Mouse (Mus musculus): ENCODE results near the gene Kirrel3. TPM values are rescaled to one million over a fixed set of nuclear protein-coding genes. Genes with fewer than 3 reads are reported as not detected.
A peak's percentile ranks its signal among the peaks of the same experiment; 100 is the strongest.

Gene Kirrel3
- polyA plus RNA-seq, 1 experiment from 2014 or later, result 54.0 TPM

GRCm38 (mm10) chr9:34865606-34866005 lies 379.9 kb downstream of the Kirrel3 start:
- H3K9me3 ChIP-seq (replicated peaks; ENCODE audit: control insufficient read depth, low read length, poor library complexity, severe bottlenecking), result no peaks in the 10 kb centered on the region
- H3K4me1 ChIP-seq (ENCODE audit: control insufficient read depth, insufficient read depth, low read length), result peaks cover 11% of the 10 kb centered on the region; the same call in 1 of the 2 replicates
- H3K4me2 ChIP-seq (ENCODE audit: low read length), result no peak overlapping the region
- H3K4me3 ChIP-seq (ENCODE audit: low read depth, low read length), result no peak overlapping the region
- WGBS, result 81% methylated on average over 6 of the region's 6 CpGs
- no peak overlapping the region for H3K9ac ChIP-seq (ENCODE audit: low read depth, low read length)
- no peak overlapping the region for H3K27ac ChIP-seq (ENCODE audit: low read length)
- no peaks in the 10 kb centered on the region for H3K27me3 ChIP-seq (ENCODE audit: control insufficient read depth, insufficient read depth, low read depth, low read length)
- H3K36me3 ChIP-seq (ENCODE audit: control insufficient read depth, insufficient read depth, low read length), result no peaks in the 10 kb centered on the region
- no peak for ATAC-seq

- H3K4me3 ChIP-seq (ENCODE audit: low read depth, low read length), result no peak overlapping the region
- no peaks in the 10 kb centered on the region for H3K9me3 ChIP-seq (replicated peaks; ENCODE audit: control insufficient read depth, low read length, poor library complexity, severe bottlenecking)
- peaks cover 20% of the 10 kb centered on the region for H3K4me1 ChIP-seq (ENCODE audit: control insufficient read depth, insufficient read depth, low read length)
- H3K9ac ChIP-seq (ENCODE audit: low read depth, low read length), result no peak overlapping the region
- ATAC-seq, result peak; percentile 84; the same call in 1 of the 2 replicates
- WGBS, result 12% methylated on average over 15 of the region's 15 CpGs
- no peaks in the 10 kb centered on the region for H3K27me3 ChIP-seq (ENCODE audit: control insufficient read depth, insufficient read depth, low read depth, low read length)
- H3K36me3 ChIP-seq (ENCODE audit: control insufficient read depth, insufficient read depth, low read length), result no peaks in the 10 kb centered on the region
- H3K27ac ChIP-seq (ENCODE audit: low read length), result peak overlapping the region; percentile 51; the same call in 1 of the 2 replicates
- no peak overlapping the region; the same call in 1 of the 2 replicates for H3K4me2 ChIP-seq (ENCODE audit: low read length)
Observed at GRCm38 (mm10) chr9:34871316-34871966, 385.7 kb downstream of the Kirrel3 start.

GRCm38 (mm10) chr9:34875238-34875637 lies 389.5 kb downstream of the Kirrel3 start:
- Histone ChIP-seq H3K9ac (ENCODE audit: low read depth, low read length) (no peak overlapping the region), H3K27me3 (ENCODE audit: control insufficient read depth, insufficient read depth, low read depth, low read length) (no peaks in the 10 kb centered on the region), H3K36me3 (ENCODE audit: control insufficient read depth, insufficient read depth, low read length) (no peaks in the 10 kb centered on the region), H3K4me2 (ENCODE audit: low read length) (no peak overlapping the region), H3K9me3 (replicated peaks; ENCODE audit: control insufficient read depth, low read length, poor library complexity, severe bottlenecking) (no peaks in the 10 kb centered on the region), H3K27ac (ENCODE audit: low read length) (no peak overlapping the region), H3K4me1 (ENCODE audit: control insufficient read depth, insufficient read depth, low read length) (peaks cover 13% of the 10 kb centered on the region), H3K4me3 (ENCODE audit: low read depth, low read length) (no peak overlapping the region)
- 78% methylated on average over 6 of the region's 6 CpGs for WGBS
- ATAC-seq, result no peak

GRCm38 (mm10) chr9:34877186-34877585 lies 391.5 kb downstream of the Kirrel3 start:
- ATAC-seq, result no peak
- no peaks in the 10 kb centered on the region for H3K36me3 ChIP-seq (ENCODE audit: control insufficient read depth, insufficient read depth, low read length)
- H3K27me3 ChIP-seq (ENCODE audit: control insufficient read depth, insufficient read depth, low read depth, low read length), result no peaks in the 10 kb centered on the region
- no peak overlapping the region for H3K4me2 ChIP-seq (ENCODE audit: low read length)
- WGBS, result 64% methylated on average over 3 of the region's 3 CpGs
- no peak overlapping the region for H3K9ac ChIP-seq (ENCODE audit: low read depth, low read length)
- H3K4me3 ChIP-seq (ENCODE audit: low read depth, low read length), result no peak overlapping the region
- H3K27ac ChIP-seq (ENCODE audit: low read length), result no peak overlapping the region
- no peaks in the 10 kb centered on the region for H3K9me3 ChIP-seq (replicated peaks; ENCODE audit: control insufficient read depth, low read length, poor library complexity, severe bottlenecking)
- peaks cover 2% of the 10 kb centered on the region for H3K4me1 ChIP-seq (ENCODE audit: control insufficient read depth, insufficient read depth, low read length)

- Histone ChIP-seq H3K9ac (ENCODE audit: low read depth, low read length) (no peak overlapping the region), H3K4me2 (ENCODE audit: low read length) (no peak overlapping the region), H3K27me3 (ENCODE audit: control insufficient read depth, insufficient read depth, low read depth, low read length) (no peaks in the 10 kb centered on the region), H3K4me3 (ENCODE audit: low read depth, low read length) (no peak overlapping the region), H3K4me1 (ENCODE audit: control insufficient read depth, insufficient read depth, low read length) (peaks cover 6% of the 10 kb centered on the region), H3K9me3 (replicated peaks; ENCODE audit: control insufficient read depth, low read length, poor library complexity, severe bottlenecking) (no peaks in the 10 kb centered on the region), H3K36me3 (ENCODE audit: control insufficient read depth, insufficient read depth, low read length) (no peaks in the 10 kb centered on the region), H3K27ac (ENCODE audit: low read length) (no peak overlapping the region)
- 49% methylated on average over 3 of the region's 3 CpGs for WGBS
- ATAC-seq, result no peak
Observed at GRCm38 (mm10) chr9:34877799-34878198, 392.1 kb downstream of the Kirrel3 start.

GRCm38 (mm10) chr9:34881750-34882149 lies 396.1 kb downstream of the Kirrel3 start:
- no peak overlapping the region for H3K27ac ChIP-seq (ENCODE audit: low read length)
- H3K4me2 ChIP-seq (ENCODE audit: low read length), result no peak overlapping the region
- WGBS, result 29% methylated on average over 5 of the region's 5 CpGs
- H3K4me1 ChIP-seq (ENCODE audit: control insufficient read depth, insufficient read depth, low read length), result peaks cover 7% of the 10 kb centered on the region
- ATAC-seq, result no peak
- no peak overlapping the region for H3K4me3 ChIP-seq (ENCODE audit: low read depth, low read length)
- no peaks in the 10 kb centered on the region for H3K9me3 ChIP-seq (replicated peaks; ENCODE audit: control insufficient read depth, low read length, poor library complexity, severe bottlenecking)
- no peaks in the 10 kb centered on the region for H3K36me3 ChIP-seq (ENCODE audit: control insufficient read depth, insufficient read depth, low read length)
- H3K27me3 ChIP-seq (ENCODE audit: control insufficient read depth, insufficient read depth, low read depth, low read length), result no peaks in the 10 kb centered on the region
- no peak overlapping the region for H3K9ac ChIP-seq (ENCODE audit: low read depth, low read length)

- Histone ChIP-seq H3K9me3 (replicated peaks; ENCODE audit: control insufficient read depth, low read length, poor library complexity, severe bottlenecking) (no peaks in the 10 kb centered on the region), H3K9ac (ENCODE audit: low read depth, low read length) (no peak overlapping the region), H3K36me3 (ENCODE audit: control insufficient read depth, insufficient read depth, low read length) (no peaks in the 10 kb centered on the region), H3K27ac (ENCODE audit: low read length) (no peak overlapping the region), H3K4me3 (ENCODE audit: low read depth, low read length) (no peak overlapping the region), H3K4me1 (ENCODE audit: control insufficient read depth, insufficient read depth, low read length) (peaks cover 8% of the 10 kb centered on the region), H3K27me3 (ENCODE audit: control insufficient read depth, insufficient read depth, low read depth, low read length) (no peaks in the 10 kb centered on the region), H3K4me2 (ENCODE audit: low read length) (no peak overlapping the region)
- ATAC-seq, result no peak
- WGBS, result 5% methylated on average over 2 of the region's 2 CpGs
Observed at GRCm38 (mm10) chr9:34882211-34882610, 396.5 kb downstream of the Kirrel3 start.

- H3K9ac ChIP-seq (ENCODE audit: low read depth, low read length), result no peak overlapping the region
Observed at GRCm38 (mm10) chr9:34883122-34883521, 397.4 kb downstream of the Kirrel3 start.

GRCm38 (mm10) chr9:34884325-34884724 lies 398.6 kb downstream of the Kirrel3 start:
- WGBS, result 92% methylated on average over 3 of the region's 3 CpGs
- H3K36me3 ChIP-seq (ENCODE audit: control insufficient read depth, insufficient read depth, low read length), result no peaks in the 10 kb centered on the region
- no peak overlapping the region for H3K4me3 ChIP-seq (ENCODE audit: low read depth, low read length)
- H3K9me3 ChIP-seq (replicated peaks; ENCODE audit: control insufficient read depth, low read length, poor library complexity, severe bottlenecking), result no peaks in the 10 kb centered on the region
- H3K4me2 ChIP-seq (ENCODE audit: low read length), result no peak overlapping the region
- H3K9ac ChIP-seq (ENCODE audit: low read depth, low read length), result no peak overlapping the region
- no peaks in the 10 kb centered on the region for H3K27me3 ChIP-seq (ENCODE audit: control insufficient read depth, insufficient read depth, low read depth, low read length)
- H3K4me1 ChIP-seq (ENCODE audit: control insufficient read depth, insufficient read depth, low read length), result peaks cover 15% of the 10 kb centered on the region
- no peak overlapping the region for H3K27ac ChIP-seq (ENCODE audit: low read length)
- no peak for ATAC-seq

More at GRCm38 (mm10) chr9:34883122-34883521, 397.4 kb downstream of the Kirrel3 start:
- Histone ChIP-seq H3K27me3 (ENCODE audit: control insufficient read depth, insufficient read depth, low read depth, low read length) (no peaks in the 10 kb centered on the region), H3K9me3 (replicated peaks; ENCODE audit: control insufficient read depth, low read length, poor library complexity, severe bottlenecking) (no peaks in the 10 kb centered on the region), H3K4me3 (ENCODE audit: low read depth, low read length) (no peak overlapping the region), H3K27ac (ENCODE audit: low read length) (no peak overlapping the region), H3K4me2 (ENCODE audit: low read length) (no peak overlapping the region), H3K36me3 (ENCODE audit: control insufficient read depth, insufficient read depth, low read length) (no peaks in the 10 kb centered on the region), H3K4me1 (ENCODE audit: control insufficient read depth, insufficient read depth, low read length) (peaks cover 12% of the 10 kb centered on the region)
- 27% methylated on average over 4 of the region's 4 CpGs for WGBS
- ATAC-seq, result no peak

All from midbrain, embryonic 16.5 days (tissue).